Mouse (Mus musculus) forebrain, embryonic 15.5 days (tissue): Measurements from ENCODE around the gene Bex3. TPM values are rescaled to one million over a fixed set of nuclear protein-coding genes. Genes with fewer than 3 reads are reported as not detected.
A peak's percentile ranks its signal among the peaks of the same experiment; 100 is the strongest.
"Not testable (repeated sequence)": the region's sequence is repeated elsewhere in the genome, so short reads cannot be mapped to it uniquely, and the experiment has no call there.

Source experiments
- ATAC-seq: fragments of 200-750 bp; cut with Nextera tagmentation; replicated peaks from 2 replicates; pipeline ENCODE4 v1.8.0; 2017; ENCODE audit warnings: mild to moderate bottlenecking, moderate TSS enrichment, moderate library complexity
- H3K27ac ChIP-seq: fragments of 300-500 bp; sonication (generic); replicated peaks from 2 replicates; pipeline ENCODE4 v1.5.1; 2015; ENCODE audit warnings: mild to moderate bottlenecking, inconsistent platforms
- H3K27me3 ChIP-seq: fragments of 300-500 bp; sonication (generic); 2 replicates; pipeline ENCODE4 v1.6.1; 2015; ENCODE audit warnings: inconsistent platforms
- H3K36me3 ChIP-seq: fragments of 300-500 bp; sonication (generic); 2 replicates; pipeline ENCODE4 v1.6.1; 2015; ENCODE audit warnings: mild to moderate bottlenecking, inconsistent platforms
- H3K4me1 ChIP-seq: fragments of 300-500 bp; sonication (generic); 2 replicates; pipeline ENCODE4 v1.6.1; 2015; ENCODE audit warnings: inconsistent platforms
- H3K4me2 ChIP-seq: fragments of 300-500 bp; sonication (generic); replicated peaks from 2 replicates; pipeline ENCODE4 v1.6.1; 2015; ENCODE audit warnings: mild to moderate bottlenecking, inconsistent platforms
- H3K4me3 ChIP-seq: fragments of 300-500 bp; sonication (generic); 2 replicates; pipeline ENCODE4 v1.5.1; 2015; ENCODE audit warnings: mild to moderate bottlenecking, inconsistent platforms
- H3K9ac ChIP-seq: fragments of 300-500 bp; sonication (generic); replicated peaks from 2 replicates; pipeline ENCODE4 v1.6.1; 2015; ENCODE audit warnings: mild to moderate bottlenecking, inconsistent platforms
- H3K9me3 ChIP-seq: fragments of 300-500 bp; sonication (generic); 2 replicates; pipeline ENCODE4 v1.6.1; 2016; ENCODE audit warnings: inconsistent platforms
- WGBS: fragments of 180-500 bp; shearing (Covaris S2); methylation state at CpG from one replicate; pipeline ENCODE4 v1.1.7; 2015; ENCODE audit warnings: mixed read lengths; 5-methylcytosine and 5-hydroxymethylcytosine counted together
- polyA plus RNA-seq: library from polyadenylated mRNA; unstranded; fragments of >200 nt; fragmentation: Nextera tagmentation; extraction: Ambion mirVana; gene quantifications from 2 replicates; pipeline ENCODE4 v1.2.1, GENCODE M21; 2015

Gene Bex3
- polyA plus RNA-seq, 1 experiment from 2014 or later, result 564 TPM

- peak overlapping the region; percentile 46 for H3K4me3 ChIP-seq
- not testable (repeated sequence) for H3K36me3 ChIP-seq, H3K27me3 ChIP-seq, H3K9me3 ChIP-seq
- H3K4me2 ChIP-seq, result peak overlapping the region; percentile 43
- H3K27ac ChIP-seq, result peak overlapping the region; percentile 79
- ATAC-seq, result peak; percentile 60
- peak overlapping the region; percentile 51 for H3K9ac ChIP-seq
- peaks cover 17% of the 10 kb centered on the region for H3K4me1 ChIP-seq
- 25% methylated on average over 4 of the region's 60 CpGs for WGBS
Measured at GRCm38 (mm10) chrX:136270393-136271111, 499 bp downstream of the Bex3 start.

GRCm38 (mm10) chrX:136274542-136274941, 4.5 kb downstream of the Bex3 start:
- Histone ChIP-seq H3K27me3 (no peaks in the 10 kb centered on the region), H3K9ac (no peak overlapping the region), H3K36me3 (peaks cover 2% of the 10 kb centered on the region; the same call in 1 of the 2 replicates), H3K9me3 (no peaks in the 10 kb centered on the region), H3K4me3 (no peak overlapping the region), H3K27ac (no peak overlapping the region), H3K4me1 (peaks cover 17% of the 10 kb centered on the region), H3K4me2 (no peak overlapping the region)
- WGBS, result 24% methylated on average over 3 of the region's 3 CpGs
- no peak for ATAC-seq

- ATAC-seq, result no peak
- Histone ChIP-seq H3K4me1 (peaks cover 17% of the 10 kb centered on the region), H3K36me3 (peaks cover 2% of the 10 kb centered on the region; the same call in 1 of the 2 replicates), H3K4me2 (no peak overlapping the region), H3K27me3 (no peaks in the 10 kb centered on the region), H3K9ac (no peak overlapping the region), H3K27ac (no peak overlapping the region), H3K9me3 (no peaks in the 10 kb centered on the region), H3K4me3 (no peak overlapping the region)
- 14% methylated on average over 3 of the region's 3 CpGs for WGBS
Measured at GRCm38 (mm10) chrX:136275386-136275785, 5.3 kb downstream of the Bex3 start.

GRCm38 (mm10) chrX:136277577-136277976, 7.5 kb downstream of the Bex3 start:
- H3K4me1 ChIP-seq, result peaks cover 4% of the 10 kb centered on the region; the same call in 1 of the 2 replicates
- 82% methylated on average over 7 of the region's 7 CpGs for WGBS
- no peak overlapping the region for H3K4me3 ChIP-seq
- H3K27ac ChIP-seq, result no peak overlapping the region
- H3K27me3 ChIP-seq, result no peaks in the 10 kb centered on the region
- H3K9me3 ChIP-seq, result no peaks in the 10 kb centered on the region
- no peaks in the 10 kb centered on the region for H3K36me3 ChIP-seq
- no peak overlapping the region for H3K9ac ChIP-seq
- ATAC-seq, result no peak
- no peak overlapping the region for H3K4me2 ChIP-seq

- H3K4me2 ChIP-seq, result no peak overlapping the region
- no peak overlapping the region for H3K9ac ChIP-seq
- no peak overlapping the region for H3K27ac ChIP-seq
- 0 out of 2 replicates have a peak, but pooled peaks cover 4% of the 10 kb centered on the region for H3K4me1 ChIP-seq
- H3K36me3 ChIP-seq, result no peaks in the 10 kb centered on the region
- H3K27me3 ChIP-seq, result no peaks in the 10 kb centered on the region
- no peak overlapping the region for H3K4me3 ChIP-seq
- no peaks in the 10 kb centered on the region for H3K9me3 ChIP-seq
- ATAC-seq, result no peak
Measured at GRCm38 (mm10) chrX:136278401-136278800, 8.3 kb downstream of the Bex3 start.

- H3K27ac ChIP-seq, result no peak overlapping the region; the same call in 1 of the 2 replicates
- no peaks in the 10 kb centered on the region for H3K27me3 ChIP-seq
- H3K4me1 ChIP-seq, result 0 out of 2 replicates have a peak, but pooled peaks cover 2% of the 10 kb centered on the region
- H3K9me3 ChIP-seq, result no peaks in the 10 kb centered on the region
- H3K4me3 ChIP-seq, result no peak overlapping the region
- 65% methylated on average over 5 of the region's 5 CpGs for WGBS
- H3K9ac ChIP-seq, result no peak overlapping the region
- ATAC-seq, result peak; percentile 68
- no peaks in the 10 kb centered on the region for H3K36me3 ChIP-seq
- H3K4me2 ChIP-seq, result no peak overlapping the region
Measured at GRCm38 (mm10) chrX:136279410-136279809, 9.4 kb downstream of the Bex3 start.

- no peaks in the 10 kb centered on the region for H3K27me3 ChIP-seq
- peak overlapping the region; percentile 66 for H3K27ac ChIP-seq
- no peak overlapping the region for H3K9ac ChIP-seq
- peak; percentile 98 for ATAC-seq
- H3K9me3 ChIP-seq, result no peaks in the 10 kb centered on the region
- H3K4me3 ChIP-seq, result no peak overlapping the region
- H3K4me2 ChIP-seq, result peak overlapping the region; percentile 33
- no peaks in the 10 kb centered on the region for H3K36me3 ChIP-seq
- 22% methylated on average over 8 of the region's 8 CpGs for WGBS
- H3K4me1 ChIP-seq, result 0 out of 2 replicates have a peak, but pooled peaks cover 5% of the 10 kb centered on the region
Measured at GRCm38 (mm10) chrX:136290817-136291281, 20.8 kb downstream of the Bex3 start.

- Histone ChIP-seq H3K27me3 (no peaks in the 10 kb centered on the region; the same call in 1 of the 2 replicates), H3K4me3 (no peak overlapping the region), H3K9ac (no peak overlapping the region), H3K36me3 (no peaks in the 10 kb centered on the region), H3K27ac (no peak overlapping the region), H3K9me3 (no peaks in the 10 kb centered on the region), H3K4me2 (no peak overlapping the region), H3K4me1 (no peaks in the 10 kb centered on the region)
- ATAC-seq, result peak; percentile 75
Measured at GRCm38 (mm10) chrX:136304295-136304694, 34.2 kb downstream of the Bex3 start.

GRCm38 (mm10) chrX:136306196-136306595, 36.1 kb downstream of the Bex3 start:
- no peak overlapping the region for H3K27ac ChIP-seq
- no peaks in the 10 kb centered on the region for H3K36me3 ChIP-seq
- WGBS, result 48% methylated on average over 1 of the region's 1 CpGs
- no peak for ATAC-seq
- H3K4me1 ChIP-seq, result no peaks in the 10 kb centered on the region
- no peak overlapping the region for H3K4me3 ChIP-seq
- no peaks in the 10 kb centered on the region; the same call in 1 of the 2 replicates for H3K27me3 ChIP-seq
- H3K9ac ChIP-seq, result no peak overlapping the region
- no peaks in the 10 kb centered on the region for H3K9me3 ChIP-seq
- H3K4me2 ChIP-seq, result no peak overlapping the region

GRCm38 (mm10) chrX:136313303-136313702, 43.2 kb downstream of the Bex3 start:
- H3K4me3 ChIP-seq, result no peak overlapping the region
- no peaks in the 10 kb centered on the region for H3K4me1 ChIP-seq
- H3K36me3 ChIP-seq, result no peaks in the 10 kb centered on the region
- peak; percentile 83; the same call in 1 of the 2 replicates for ATAC-seq
- 0 out of 2 replicates have a peak overlapping the region, but pooled peaks have one; percentile 10 for H3K4me2 ChIP-seq
- H3K27me3 ChIP-seq, result no peaks in the 10 kb centered on the region
- no peaks in the 10 kb centered on the region for H3K9me3 ChIP-seq
- H3K9ac ChIP-seq, result no peak overlapping the region
- H3K27ac ChIP-seq, result no peak overlapping the region; the same call in 1 of the 2 replicates
- WGBS, result 31% methylated on average over 4 of the region's 4 CpGs

GRCm38 (mm10) chrX:136313792-136314564, 43.9 kb downstream of the Bex3 start:
- peak overlapping the region; percentile 10; the same call in 1 of the 2 replicates for H3K4me2 ChIP-seq
- no peak overlapping the region for H3K4me3 ChIP-seq
- H3K9ac ChIP-seq, result no peak overlapping the region
- H3K9me3 ChIP-seq, result no peaks in the 10 kb centered on the region
- H3K4me1 ChIP-seq, result no peaks in the 10 kb centered on the region
- H3K27me3 ChIP-seq, result no peaks in the 10 kb centered on the region
- H3K27ac ChIP-seq, result no peak overlapping the region; the same call in 1 of the 2 replicates
- H3K36me3 ChIP-seq, result no peaks in the 10 kb centered on the region
- ATAC-seq, result peak; percentile 38; the same call in 1 of the 2 replicates
- WGBS, result 30% methylated on average over 8 of the region's 8 CpGs

- H3K27ac ChIP-seq, result no peak overlapping the region
- no peaks in the 10 kb centered on the region for H3K9me3 ChIP-seq
- no peaks in the 10 kb centered on the region for H3K4me1 ChIP-seq
- H3K27me3 ChIP-seq, result no peaks in the 10 kb centered on the region
- no peaks in the 10 kb centered on the region for H3K36me3 ChIP-seq
- 68% methylated on average over 4 of the region's 4 CpGs for WGBS
- H3K4me3 ChIP-seq, result no peak overlapping the region
- ATAC-seq, result no peak
- H3K4me2 ChIP-seq, result no peak overlapping the region
- H3K9ac ChIP-seq, result no peak overlapping the region
Measured at GRCm38 (mm10) chrX:136319953-136320352, 49.9 kb downstream of the Bex3 start.
